Mouse (Mus musculus) megakaryocyte, embryonic 14.5 days (primary cell): ENCODE measurements around the gene Dyrk3. TPM values are rescaled to one million over a fixed set of nuclear protein-coding genes. Genes with fewer than 3 reads are reported as not detected.
A peak's percentile ranks its signal among the peaks of the same experiment; 100 is the strongest.

Experiments used
- H3K27me3 ChIP-seq: replicated peaks from 2 replicates; pipeline ENCODE3; 2012; ENCODE audit warnings: inconsistent platforms
- H3K36me3 ChIP-seq: replicated peaks from 2 replicates; pipeline ENCODE3; 2012; ENCODE audit warnings: low read length, inconsistent platforms, mixed read lengths
- H3K4me1 ChIP-seq: 2 replicates; pipeline ENCODE4 v1.6.1; 2012; ENCODE audit warnings: inconsistent platforms
- H3K4me3 ChIP-seq: replicated peaks from 2 replicates; pipeline ENCODE3; 2012; ENCODE audit warnings: moderate library complexity, mild to moderate bottlenecking, inconsistent platforms
- H3K9me3 ChIP-seq: 2 replicates; pipeline ENCODE4 v1.6.1; 2012; ENCODE audit warnings: inconsistent platforms
- FLI1 ChIP-seq: IDR thresholded peaks from 2 replicates; pipeline ENCODE4 v1.6.1; 2012; ENCODE audit warnings: low read length, inconsistent platforms, mixed read lengths
- GATA1 ChIP-seq: IDR thresholded peaks from 3 replicates; pipeline ENCODE4 v1.6.1; 2012; ENCODE audit warnings: mixed read lengths, low read length, inconsistent platforms, borderline replicate concordance
- polyA plus RNA-seq: library from polyadenylated mRNA; stranded (reverse); fragments of >175 nt; gene quantifications from 2 replicates; pipeline ENCODE4 v1.2.3, GENCODE M21; 2012; ENCODE audit warnings: low replicate concordance; ENCODE audit not compliant: insufficient read depth

Dyrk3 gene
- polyA plus RNA-seq, 1 experiment, result 6.4 TPM

DNA sequence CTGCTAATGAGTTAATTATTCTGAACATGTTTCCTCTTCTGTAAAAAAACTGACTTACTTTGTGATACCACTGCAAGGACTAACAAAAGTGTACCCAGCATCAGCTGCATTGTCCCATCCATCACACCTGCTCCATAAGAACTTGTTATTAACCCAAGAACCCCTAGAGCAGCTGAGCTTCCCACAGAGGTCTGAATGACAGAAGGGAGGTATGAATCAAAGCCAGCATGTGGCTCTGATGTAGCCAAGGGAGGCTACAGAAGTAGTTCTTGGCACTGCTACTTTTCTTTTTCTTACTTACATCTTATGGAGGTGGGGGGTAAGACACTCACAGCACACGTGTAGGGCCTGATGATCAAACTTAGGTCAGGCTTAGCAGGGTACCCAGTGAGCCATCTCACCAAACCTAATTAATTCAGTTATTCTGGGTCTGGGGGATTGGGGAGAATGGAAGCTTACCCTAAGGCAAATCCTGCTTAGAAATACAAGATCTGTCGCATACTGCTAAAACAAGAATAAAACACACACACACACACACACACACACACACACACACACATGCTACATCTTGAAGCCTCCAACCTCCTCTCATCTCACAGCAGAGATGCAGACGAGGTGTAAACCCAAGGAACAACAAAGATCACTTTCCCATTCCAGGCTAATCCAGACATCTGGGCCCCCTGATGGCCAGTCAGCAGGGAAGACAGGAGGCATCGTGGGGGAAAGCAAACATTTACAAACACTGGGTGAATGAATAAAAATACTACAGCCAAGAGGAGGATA, 52.0 kb downstream of the Dyrk3 start:
- Histone ChIP-seq H3K9me3 (no peaks in the 10 kb centered on the region), H3K27me3 (no peaks in the 10 kb centered on the region), H3K36me3 (peaks cover 53% of the 10 kb centered on the region), H3K4me3 (no peak overlapping the region), H3K4me1 (peaks cover 100% of the 10 kb centered on the region)
- TF ChIP-seq FLI1 (no peak), GATA1 (no peak)

DNA sequence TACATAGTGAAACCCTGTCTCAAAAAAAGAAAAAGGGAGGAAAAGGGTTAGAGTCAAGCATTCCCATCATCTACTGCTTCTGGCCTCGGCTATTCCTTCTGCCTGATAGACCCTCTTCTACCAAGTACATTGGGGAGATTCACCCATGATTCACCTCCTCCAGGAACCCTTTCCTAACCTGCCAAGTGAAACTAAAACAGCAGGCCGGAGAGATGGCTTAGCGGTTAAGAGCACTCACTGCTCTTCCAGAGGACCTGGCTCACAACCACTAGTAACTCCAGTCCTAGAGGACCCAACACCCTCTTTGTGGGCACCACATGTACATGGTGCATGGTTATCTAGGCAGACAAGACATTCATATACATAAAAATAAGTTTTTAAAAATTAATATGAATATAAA, 52.9 kb downstream of the Dyrk3 start:
- H3K9me3 ChIP-seq, result no peaks in the 10 kb centered on the region

DNA sequence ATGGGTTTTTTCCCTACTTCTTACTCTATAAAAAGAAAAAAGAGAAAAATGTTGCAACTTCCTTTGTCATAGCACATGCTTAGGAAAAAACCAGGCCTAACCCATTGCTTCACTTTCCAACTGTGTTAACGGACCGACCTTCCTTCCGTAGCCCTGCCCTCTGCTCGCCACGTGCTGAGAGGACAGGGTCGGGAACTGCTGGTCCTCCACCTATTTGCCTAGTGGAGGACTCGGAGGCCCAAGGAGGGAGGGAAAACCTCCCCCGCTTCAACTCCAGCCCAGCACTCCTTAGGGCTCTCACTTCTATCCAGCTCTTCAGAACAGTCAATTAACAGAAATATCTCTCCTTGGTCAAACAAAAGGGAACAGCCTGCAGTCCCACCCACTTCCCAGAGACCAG, 53.9 kb downstream of the Dyrk3 start:
- H3K4me3 ChIP-seq, result peak overlapping the region; percentile 66
- peaks cover 62% of the 10 kb centered on the region for H3K36me3 ChIP-seq
- H3K27me3 ChIP-seq, result no peaks in the 10 kb centered on the region
- H3K9me3 ChIP-seq, result no peaks in the 10 kb centered on the region
- H3K4me1 ChIP-seq, result peaks cover 100% of the 10 kb centered on the region
- no peak for TF ChIP-seq FLI1
- no peak for TF ChIP-seq GATA1

More for the DNA sequence above, 52.9 kb downstream of the Dyrk3 start:
- H3K4me1 ChIP-seq, result peaks cover 100% of the 10 kb centered on the region
- no peak overlapping the region for H3K4me3 ChIP-seq
- peaks cover 58% of the 10 kb centered on the region for H3K36me3 ChIP-seq
- TF ChIP-seq FLI1 (no peak), GATA1 (no peak)
- H3K27me3 ChIP-seq, result no peaks in the 10 kb centered on the region

DNA sequence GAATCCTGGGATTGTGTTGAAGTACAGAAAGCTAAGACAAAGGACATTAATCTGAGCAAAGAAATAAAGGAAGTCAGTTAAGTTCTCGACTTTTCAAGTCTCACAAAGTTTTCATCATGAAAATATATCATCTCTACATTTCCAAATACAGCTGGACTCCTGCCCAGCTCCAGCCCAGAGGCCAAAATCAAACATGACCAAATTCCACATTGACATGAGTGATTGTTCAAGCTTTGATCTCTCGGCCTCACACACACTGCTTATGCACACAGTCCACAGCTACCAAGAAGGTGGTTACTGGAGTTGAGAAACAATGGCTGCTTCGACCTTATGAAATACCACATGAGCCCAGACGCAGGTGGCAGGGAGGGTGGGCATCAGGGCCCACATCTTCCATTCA, 54.5 kb downstream of the Dyrk3 start:
- Histone ChIP-seq H3K4me1 (peaks cover 100% of the 10 kb centered on the region), H3K9me3 (no peaks in the 10 kb centered on the region), H3K4me3 (peak overlapping the region; percentile 44), H3K27me3 (no peaks in the 10 kb centered on the region), H3K36me3 (peaks cover 60% of the 10 kb centered on the region)
- TF ChIP-seq GATA1, result no peak
- no peak for TF ChIP-seq FLI1

DNA sequence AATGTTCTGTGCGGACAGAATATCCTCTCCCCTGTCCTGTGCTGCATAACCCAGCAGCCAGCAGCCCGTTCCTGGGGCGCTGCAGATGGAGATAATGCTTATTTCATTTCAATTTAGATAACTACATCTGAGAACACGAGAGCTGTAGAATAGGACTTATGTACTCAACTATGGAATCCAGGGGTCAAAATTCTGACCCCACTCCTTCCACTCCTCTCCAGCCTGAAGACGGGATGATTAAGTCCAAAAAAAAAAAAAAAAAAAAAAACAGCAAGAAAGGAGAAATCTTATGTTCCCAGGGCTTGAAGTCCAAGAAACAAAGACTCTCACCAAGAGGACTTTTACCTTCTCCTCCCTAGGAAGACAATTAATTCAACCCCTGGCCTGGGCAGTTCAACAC, 55.0 kb downstream of the Dyrk3 start:
- no peak for TF ChIP-seq FLI1
- no peak for TF ChIP-seq GATA1
- Histone ChIP-seq H3K9me3 (no peaks in the 10 kb centered on the region), H3K36me3 (peaks cover 56% of the 10 kb centered on the region), H3K27me3 (no peaks in the 10 kb centered on the region), H3K4me3 (no peak overlapping the region), H3K4me1 (peaks cover 100% of the 10 kb centered on the region)

DNA sequence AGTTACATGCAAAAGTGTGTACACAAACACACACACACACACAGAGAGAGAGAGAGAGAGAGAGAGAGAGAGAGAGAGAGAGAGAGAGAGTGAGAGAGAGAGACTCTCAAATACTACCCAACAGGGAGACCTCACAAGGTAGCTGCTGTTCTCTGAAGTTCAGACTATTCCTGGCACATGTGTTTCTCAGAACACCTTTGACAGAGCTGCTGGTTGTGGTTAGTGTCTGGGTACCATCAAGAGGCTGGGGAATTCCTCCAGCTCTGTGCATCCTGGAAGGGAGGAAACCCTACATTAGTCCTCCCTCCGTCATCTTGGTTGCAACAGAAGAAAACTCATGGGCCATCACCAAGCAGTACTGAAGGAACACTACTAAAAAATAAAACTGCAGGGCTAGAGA, 57.5 kb downstream of the Dyrk3 start:
- Histone ChIP-seq H3K36me3 (peaks cover 60% of the 10 kb centered on the region), H3K27me3 (no peaks in the 10 kb centered on the region), H3K4me3 (no peak overlapping the region), H3K4me1 (peaks cover 100% of the 10 kb centered on the region), H3K9me3 (peaks cover 5% of the 10 kb centered on the region; the same call in 1 of the 2 replicates)
- no peak for TF ChIP-seq FLI1
- TF ChIP-seq GATA1, result no peak

DNA sequence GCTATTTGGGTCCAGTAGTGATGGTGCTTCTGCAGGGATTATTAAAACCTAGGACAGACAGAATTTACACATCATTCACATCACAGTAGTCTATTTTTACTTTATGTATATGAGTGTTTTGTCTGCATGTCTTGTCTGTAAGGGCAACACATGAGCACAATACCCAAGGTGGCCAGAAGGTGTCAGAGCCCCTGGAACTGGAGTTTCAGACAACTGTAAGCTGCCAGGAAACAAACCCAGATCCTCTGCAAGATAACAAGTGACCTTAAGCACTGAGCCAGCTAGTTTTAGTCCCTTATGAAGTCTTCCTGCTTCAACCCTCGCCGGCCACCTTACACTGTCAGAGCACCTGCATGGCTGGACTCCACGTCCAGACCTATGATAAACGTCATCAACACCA, 58.4 kb downstream of the Dyrk3 start:
- H3K4me1 ChIP-seq, result peaks cover 100% of the 10 kb centered on the region
- TF ChIP-seq FLI1 (no peak), GATA1 (no peak)
- H3K27me3 ChIP-seq, result no peaks in the 10 kb centered on the region
- peaks cover 65% of the 10 kb centered on the region for H3K36me3 ChIP-seq
- H3K9me3 ChIP-seq, result peaks cover 5% of the 10 kb centered on the region; the same call in 1 of the 2 replicates
- H3K4me3 ChIP-seq, result peak overlapping the region; percentile 19

DNA sequence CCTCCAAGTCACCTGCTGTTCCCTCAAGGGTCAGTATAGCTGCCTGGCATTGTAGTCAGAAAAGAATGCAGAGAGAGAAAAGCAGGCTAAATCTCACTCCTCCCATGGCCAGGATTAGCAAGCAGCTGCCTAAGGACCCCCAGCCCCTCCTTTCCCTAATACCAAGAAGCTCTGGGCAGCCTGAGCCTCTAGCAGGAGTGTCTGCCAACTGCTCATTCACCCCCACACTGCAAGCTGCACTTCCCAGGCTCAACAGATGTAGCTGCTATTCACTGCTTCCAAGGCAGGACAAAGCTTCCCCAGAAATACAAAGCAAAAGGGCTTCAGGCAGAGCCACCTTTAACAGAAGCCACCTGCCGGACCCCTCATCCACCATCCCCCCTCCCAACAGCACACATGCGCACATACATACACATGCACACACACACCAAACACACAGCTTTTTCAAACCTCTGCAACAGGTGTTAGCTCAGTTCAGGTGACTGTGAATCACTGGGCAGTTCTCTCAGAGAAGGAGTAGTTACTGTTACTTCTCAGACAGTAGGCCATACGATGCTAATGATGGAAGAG, 59.3 kb downstream of the Dyrk3 start:
- Histone ChIP-seq H3K4me3 (peak overlapping the region; percentile 9), H3K4me1 (peaks cover 100% of the 10 kb centered on the region), H3K27me3 (no peaks in the 10 kb centered on the region), H3K36me3 (peaks cover 64% of the 10 kb centered on the region), H3K9me3 (peaks cover 5% of the 10 kb centered on the region; the same call in 1 of the 2 replicates)
- TF ChIP-seq FLI1 (no peak), GATA1 (no peak)

Other genes starting within 250 kb of the Dyrk3 start
- not detected in 2 replicates for gene Il20, start 226.9 kb downstream of the Dyrk3 start, polyA plus RNA-seq
- gene Il19, start 198.2 kb downstream of the Dyrk3 start, polyA plus RNA-seq, result not detected in 2 replicates
- gene Il10, start 118.5 kb downstream of the Dyrk3 start, polyA plus RNA-seq, result not detected in 2 replicates
- gene Mapkapk2, start 40.5 kb downstream of the Dyrk3 start, polyA plus RNA-seq, result 178 and 286 TPM in 2 replicates
- 14.6 and 15.4 TPM in 2 replicates for gene Eif2d, start 14.8 kb upstream of the Dyrk3 start, polyA plus RNA-seq
- 2.1 and 3.0 TPM in 2 replicates for gene Rassf5, start 106.9 kb upstream of the Dyrk3 start, polyA plus RNA-seq
- gene Ikbke, start 141.3 kb upstream of the Dyrk3 start, polyA plus RNA-seq, result 1.8 and 15.6 TPM in 2 replicates